Mouse (Mus musculus) forelimb bud, embryonic 11.5 days (tissue): ENCODE measurements around the gene 1700020D05Rik.
"Not testable (repeated sequence)": the region's sequence is repeated elsewhere in the genome, so short reads cannot be mapped to it uniquely, and the experiment has no call there.

ENCODE experiments used
- DNase-seq: peaks from one replicate; pipeline ENCODE4 v3.0.0-alpha.2; 2012; ENCODE audit warnings: low read depth, low spot score

Gene 1700020D05Rik

GRCm38 (mm10) chr19:5495353-5496051 lies 8.1 kb downstream of the 1700020D05Rik start:
- DNase-seq: no peak

- no peak for DNase-seq
Observed at GRCm38 (mm10) chr19:5494314-5494713, 9.3 kb downstream of the 1700020D05Rik start.

- DNase-seq: not testable (repeated sequence)
Observed at GRCm38 (mm10) chr19:5493301-5493721, 10.3 kb downstream of the 1700020D05Rik start.

DNA sequence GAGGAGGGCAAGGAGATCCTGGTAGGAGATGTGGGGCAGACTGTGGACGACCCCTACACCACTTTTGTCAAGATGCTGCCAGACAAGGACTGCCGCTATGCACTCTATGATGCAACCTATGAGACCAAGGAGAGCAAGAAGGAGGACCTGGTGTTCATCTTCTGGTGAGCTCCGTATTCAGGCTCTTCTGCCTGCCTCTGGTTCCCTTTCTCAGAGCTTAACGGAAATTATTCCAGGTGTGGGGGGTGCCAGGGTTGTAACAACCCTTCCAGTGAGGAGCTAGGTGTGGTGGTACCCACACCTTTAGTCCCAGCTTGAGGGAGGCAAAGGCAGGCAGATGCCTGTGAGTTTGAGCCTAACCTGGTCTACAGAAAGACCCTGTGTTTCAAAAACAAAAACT lies 10.9 kb downstream of the 1700020D05Rik start:
- no peak for DNase-seq

DNA sequence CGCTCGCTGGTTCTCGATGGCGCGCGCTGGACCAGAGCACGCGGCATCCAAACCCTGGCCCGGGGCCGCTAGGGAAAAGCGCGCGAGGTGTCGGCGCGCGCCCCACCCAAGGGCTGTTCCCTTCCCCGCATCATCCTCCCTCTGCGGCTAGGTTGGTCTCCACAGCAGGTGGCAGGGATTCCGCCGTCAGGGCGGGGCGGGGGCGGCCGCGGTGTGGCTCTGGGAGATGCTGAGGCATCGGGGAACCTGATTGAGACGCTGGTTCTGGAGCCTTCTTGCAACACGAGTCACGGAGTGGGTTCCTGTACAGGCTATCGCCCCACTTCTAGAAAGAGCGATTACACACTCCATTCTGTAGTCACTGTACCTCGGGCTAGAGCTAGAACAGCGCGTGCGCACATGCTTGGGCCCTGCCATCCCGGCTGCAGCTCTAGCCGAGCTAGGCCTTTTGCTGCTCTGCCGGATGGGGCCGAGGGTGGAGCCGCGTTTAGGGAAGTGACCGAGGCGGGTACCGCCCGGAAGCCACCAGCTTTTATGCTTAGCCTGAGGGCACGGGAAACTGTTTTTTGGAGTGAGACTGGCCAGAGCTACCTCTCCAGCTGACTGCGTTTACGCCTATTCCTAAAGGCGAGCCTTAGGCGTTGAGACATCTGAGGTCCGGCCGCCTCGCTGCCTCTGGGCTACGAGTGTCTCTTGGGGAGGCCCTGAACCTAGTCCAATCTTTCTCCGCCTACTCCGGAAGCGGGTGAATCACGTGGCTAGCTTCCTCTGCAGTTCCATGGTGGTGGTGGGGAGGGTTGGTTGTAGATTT lies 12.5 kb downstream of the 1700020D05Rik start:
- DNase-seq: peak; percentile 71

DNA sequence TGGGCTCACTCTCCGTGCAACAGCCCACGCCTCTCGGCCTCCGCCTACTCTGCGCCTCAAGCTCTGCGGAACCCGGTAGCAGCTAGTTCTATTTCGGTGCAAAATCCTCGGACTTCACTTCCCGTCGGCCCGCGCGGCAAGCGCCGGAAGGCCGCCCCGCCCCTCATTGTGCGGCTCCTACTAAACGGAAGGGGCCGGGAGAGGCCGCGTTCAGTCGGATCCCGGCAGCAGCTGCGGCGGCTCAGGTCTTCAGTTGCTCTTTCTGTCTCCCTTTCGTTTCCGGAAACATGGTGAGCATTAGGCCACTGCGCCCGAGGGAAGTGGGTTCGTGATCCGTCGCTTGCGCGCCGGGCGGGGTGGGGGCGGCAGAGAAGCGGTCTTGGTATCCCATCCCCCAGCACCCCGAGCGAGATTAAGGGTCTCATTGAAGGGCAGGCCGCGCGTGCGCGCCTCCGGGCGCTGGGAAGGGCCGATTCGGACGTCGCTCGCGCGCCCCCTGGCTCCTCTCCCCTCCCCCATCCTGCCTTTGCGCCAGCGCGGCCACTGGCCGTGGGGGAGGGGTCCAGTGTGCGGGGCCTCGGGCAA lies 13.2 kb downstream of the 1700020D05Rik start, which contains the start of gene Cfl1:
Gene Cfl1 (plus strand): TSS at position 143 of the 585 bp plus-strand sequence.
- DNase-seq: peak; percentile 96

DNA sequence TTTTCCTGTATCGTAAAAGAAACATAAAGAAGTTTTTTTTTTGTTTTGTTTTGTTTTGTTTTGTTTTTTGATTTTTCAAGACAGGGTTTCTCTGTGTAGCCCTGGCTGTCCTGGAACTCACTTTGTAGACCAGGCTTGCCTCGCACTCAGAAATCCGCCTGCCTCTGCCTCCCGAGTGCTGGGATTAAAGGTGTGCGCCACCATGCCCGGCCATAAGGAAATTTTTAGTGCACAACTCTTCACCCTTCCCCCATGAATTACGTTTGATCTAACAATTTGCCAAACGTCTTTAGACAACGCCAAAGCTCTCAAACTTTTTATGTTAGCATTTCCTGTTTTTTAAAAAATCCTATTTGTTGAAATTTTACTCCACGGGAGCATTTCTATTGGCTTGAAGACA lies 13.9 kb downstream of the 1700020D05Rik start:
- DNase-seq: not testable (repeated sequence)

DNA sequence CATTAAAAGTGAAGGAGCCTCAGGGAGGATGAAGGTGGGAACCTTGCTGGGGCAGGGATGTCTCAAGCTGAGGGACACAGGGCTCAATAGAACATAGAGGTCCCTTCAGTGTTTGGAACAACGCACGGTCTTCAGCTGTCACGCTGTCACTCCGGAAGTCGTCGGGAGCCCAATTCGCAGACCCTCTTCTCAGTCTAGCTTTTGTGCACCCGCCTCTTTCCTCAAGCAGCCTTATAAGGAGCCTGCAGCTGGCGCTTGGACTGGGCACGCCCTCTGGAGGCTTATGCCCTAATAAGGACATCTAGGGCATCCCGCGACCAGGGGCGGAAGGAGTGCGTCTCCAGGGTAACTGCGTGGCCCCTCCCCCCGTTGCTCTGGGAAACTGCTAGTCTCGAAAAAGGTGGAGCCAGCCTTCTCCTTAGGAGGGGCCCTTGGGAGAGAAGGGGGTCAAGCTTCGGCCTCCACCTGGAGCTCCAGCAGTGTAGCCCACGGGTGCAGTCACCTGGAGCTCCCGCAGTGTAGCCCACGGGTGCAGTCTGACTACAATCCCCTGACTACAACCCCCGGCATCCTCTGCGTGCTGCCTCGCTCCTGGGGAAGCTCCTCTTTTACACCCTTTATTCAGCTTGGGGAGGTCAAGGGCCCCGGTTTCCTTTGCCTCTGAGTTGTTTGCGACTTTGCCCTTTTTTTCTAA lies 14.6 kb downstream of the 1700020D05Rik start:
- peak; percentile 97 for DNase-seq

DNA sequence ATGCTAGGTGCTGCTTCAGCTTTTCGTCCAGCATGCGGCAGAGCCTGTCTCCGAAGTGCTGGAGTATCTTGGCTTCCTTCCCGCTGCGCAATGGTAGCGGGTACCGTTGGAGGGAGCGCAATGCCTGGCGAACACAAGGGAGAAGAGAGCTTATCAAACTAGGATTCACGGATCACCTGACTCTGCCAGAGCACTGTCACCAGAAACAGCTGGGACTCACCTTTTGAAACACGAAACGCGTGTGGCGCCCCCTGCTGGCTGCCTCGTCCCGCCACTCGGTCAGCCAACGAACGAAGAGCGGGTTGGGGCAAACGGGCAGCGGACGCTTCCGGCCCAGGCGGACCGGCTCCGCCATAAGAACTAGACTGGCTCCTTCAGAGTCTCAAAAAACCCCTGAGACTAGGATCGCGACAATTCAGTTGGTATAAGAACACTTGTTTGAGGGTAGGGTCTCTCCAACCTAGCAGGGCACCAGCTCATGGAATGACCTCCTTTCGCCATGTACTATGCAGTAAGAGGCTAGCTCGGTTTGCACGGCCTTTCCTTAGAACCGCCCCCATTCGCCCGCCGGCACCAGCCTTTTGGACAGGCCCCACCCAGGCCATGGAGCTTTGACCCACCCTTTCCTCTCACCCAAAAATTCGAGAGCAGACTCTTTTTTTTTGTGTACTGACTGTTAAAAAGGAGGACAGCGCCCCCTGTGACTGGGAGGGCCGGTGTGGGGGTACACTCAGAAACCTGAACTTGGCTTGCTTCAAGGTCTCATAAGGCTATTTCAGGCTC lies 15.6 kb downstream of the 1700020D05Rik start, which contains the start of gene Mus81:
Gene Mus81 (minus strand): TSS at position 635 of the 783 bp plus-strand sequence.
- peak; percentile 92 for DNase-seq

DNA sequence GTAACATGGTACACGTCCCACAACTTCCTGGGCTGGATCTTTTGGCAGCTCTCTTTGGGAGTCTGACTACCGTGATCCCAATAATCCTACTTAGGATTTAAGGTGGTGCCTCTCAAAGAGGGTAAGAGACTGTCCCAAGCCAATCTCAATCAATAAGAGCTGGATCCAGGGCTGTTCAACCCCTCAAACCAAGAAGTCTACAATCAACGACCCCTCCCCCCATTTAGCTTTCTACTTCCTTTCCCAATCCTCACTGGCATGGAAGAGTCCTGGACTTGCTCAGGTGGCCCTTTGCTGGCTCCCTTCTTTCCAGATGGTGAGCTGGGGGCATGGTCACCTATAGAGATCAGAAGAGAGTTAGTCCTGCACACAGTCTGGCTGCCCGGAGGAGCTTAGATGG lies 16.8 kb downstream of the 1700020D05Rik start:
- no peak for DNase-seq

- no peak for DNase-seq
Observed at GRCm38 (mm10) chr19:5486286-5486685, 17.3 kb downstream of the 1700020D05Rik start.

GRCm38 (mm10) chr19:5485821-5486220 lies 17.8 kb downstream of the 1700020D05Rik start:
- DNase-seq: no peak

GRCm38 (mm10) chr19:5485371-5485770 lies 18.2 kb downstream of the 1700020D05Rik start:
- DNase-seq: no peak

DNA sequence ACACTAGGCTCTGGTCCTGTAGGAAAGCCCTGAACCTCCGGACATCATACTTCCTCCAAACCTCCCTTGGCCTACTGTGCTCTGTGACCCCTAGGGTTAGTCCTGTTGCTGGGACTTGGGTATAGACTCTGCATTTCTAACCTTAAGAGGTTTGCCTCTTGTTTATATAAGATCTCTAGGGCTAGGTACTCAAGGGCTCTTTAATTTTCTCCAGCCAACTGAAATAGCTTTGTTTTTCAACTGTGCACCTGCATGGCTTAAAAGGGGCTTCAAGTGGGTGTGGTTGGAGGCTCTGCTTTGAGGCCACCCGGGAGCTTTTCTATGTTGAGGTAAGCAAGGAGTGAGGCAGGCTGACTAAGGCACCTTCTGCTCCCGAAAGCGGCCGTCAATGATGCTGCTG lies 19.1 kb downstream of the 1700020D05Rik start:
- DNase-seq: no peak

DNA sequence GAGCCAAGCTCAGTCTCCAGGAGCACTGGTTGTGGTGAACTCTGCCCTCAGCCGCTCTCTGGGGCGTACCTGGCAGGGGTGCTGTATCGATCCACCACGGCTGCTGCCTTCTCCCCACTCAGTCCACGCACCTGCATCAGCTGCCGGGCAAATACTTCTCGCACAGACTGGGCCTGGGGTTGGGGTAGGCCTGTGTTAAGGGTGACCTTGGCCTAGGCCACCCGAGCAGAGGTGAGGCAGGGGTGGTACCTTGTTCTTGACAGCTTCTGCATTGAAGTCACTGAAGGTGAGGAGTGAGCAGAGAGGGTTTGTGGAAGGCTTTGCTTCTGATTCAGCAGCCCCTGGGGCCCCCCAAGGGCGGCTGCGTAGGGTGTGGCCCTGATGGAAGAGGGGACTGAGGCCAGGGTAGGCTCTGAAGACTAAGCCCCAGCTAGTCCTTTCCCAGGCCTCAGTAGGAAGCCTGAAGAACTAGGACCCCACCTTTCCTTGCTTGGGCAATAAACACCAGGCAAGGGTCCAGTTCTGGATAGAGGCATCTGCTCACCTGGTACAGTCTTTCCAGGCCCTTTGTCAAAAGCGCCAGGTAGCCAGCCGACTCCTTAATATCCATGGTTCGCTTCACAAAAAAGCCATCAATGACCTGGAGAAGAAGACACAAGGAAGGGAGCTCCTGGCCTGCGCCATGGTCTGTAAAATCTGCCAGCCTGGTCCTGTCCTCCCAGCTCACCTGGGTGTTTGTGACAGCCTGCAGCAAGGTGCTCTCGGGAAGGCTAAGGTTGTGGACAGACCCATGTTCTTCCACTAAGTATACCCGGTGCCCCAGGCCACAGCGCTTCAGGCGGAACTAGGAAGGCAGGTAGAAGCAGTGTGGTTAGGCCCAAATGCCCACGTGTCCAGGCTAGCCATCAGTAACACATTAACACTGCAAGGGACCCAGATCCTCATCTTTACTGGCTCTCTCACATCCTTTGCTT lies 19.9 kb downstream of the 1700020D05Rik start:
- DNase-seq: no peak

GRCm38 (mm10) chr19:5481398-5481797 lies 22.2 kb downstream of the 1700020D05Rik start:
- no peak for DNase-seq

GRCm38 (mm10) chr19:5480016-5480415 lies 23.6 kb downstream of the 1700020D05Rik start:
- DNase-seq: no peak

- no peak for DNase-seq
Observed at GRCm38 (mm10) chr19:5477668-5478300, 25.8 kb downstream of the 1700020D05Rik start.

GRCm38 (mm10) chr19:5477004-5477667 lies 26.5 kb downstream of the 1700020D05Rik start:
- DNase-seq: no peak
